Mouse (Mus musculus) testis, adult 2 months (tissue): Measurements from ENCODE around the gene Hsf5.

Experiments used
- CTCF ChIP-seq: fragments of 200-500 bp; IDR thresholded peaks from 2 replicates; pipeline ENCODE4 v1.5.1; 2012; ENCODE audit warnings: low read depth, mild to moderate bottlenecking, inconsistent platforms, low read length, moderate library complexity; ENCODE audit not compliant: control insufficient read depth, insufficient read depth, insufficient replicate concordance
- POLR2A ChIP-seq: fragments of 200-500 bp; IDR thresholded peaks from 2 replicates; pipeline ENCODE4 v1.6.1; 2012; ENCODE audit warnings: low read depth, mild to moderate bottlenecking, inconsistent platforms, low read length, moderate library complexity; ENCODE audit not compliant: control insufficient read depth

DNA sequence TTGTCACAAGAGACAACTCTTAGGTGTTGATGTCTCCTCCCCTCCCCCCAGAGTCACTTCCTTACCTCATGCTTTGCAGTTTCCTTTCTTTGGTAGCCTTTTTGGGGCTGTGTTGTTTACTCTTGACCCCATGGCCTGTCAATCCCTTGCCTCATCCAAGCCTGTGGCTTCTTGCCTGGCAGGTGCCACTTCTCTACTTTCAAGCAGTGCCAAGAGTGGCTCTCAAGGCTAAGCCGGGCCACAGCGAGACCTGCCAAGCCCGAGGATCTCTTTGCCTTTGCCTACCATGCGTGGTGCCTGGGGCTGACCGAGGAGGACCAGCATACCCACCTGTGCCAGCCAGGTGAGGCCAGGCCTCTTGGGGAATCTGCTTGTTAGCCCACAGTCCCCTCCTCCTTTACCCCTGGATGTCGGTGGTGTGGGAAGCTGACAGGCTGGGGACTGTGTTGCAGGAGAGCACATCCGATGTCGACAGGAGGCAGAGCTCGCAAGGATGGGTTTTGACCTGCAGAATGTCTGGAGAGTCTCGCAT lies 16.6 kb upstream of the Hsf5 start:
- TF ChIP-seq POLR2A: no peak
- no peak for TF ChIP-seq CTCF
